In the genomic region with DNA sequence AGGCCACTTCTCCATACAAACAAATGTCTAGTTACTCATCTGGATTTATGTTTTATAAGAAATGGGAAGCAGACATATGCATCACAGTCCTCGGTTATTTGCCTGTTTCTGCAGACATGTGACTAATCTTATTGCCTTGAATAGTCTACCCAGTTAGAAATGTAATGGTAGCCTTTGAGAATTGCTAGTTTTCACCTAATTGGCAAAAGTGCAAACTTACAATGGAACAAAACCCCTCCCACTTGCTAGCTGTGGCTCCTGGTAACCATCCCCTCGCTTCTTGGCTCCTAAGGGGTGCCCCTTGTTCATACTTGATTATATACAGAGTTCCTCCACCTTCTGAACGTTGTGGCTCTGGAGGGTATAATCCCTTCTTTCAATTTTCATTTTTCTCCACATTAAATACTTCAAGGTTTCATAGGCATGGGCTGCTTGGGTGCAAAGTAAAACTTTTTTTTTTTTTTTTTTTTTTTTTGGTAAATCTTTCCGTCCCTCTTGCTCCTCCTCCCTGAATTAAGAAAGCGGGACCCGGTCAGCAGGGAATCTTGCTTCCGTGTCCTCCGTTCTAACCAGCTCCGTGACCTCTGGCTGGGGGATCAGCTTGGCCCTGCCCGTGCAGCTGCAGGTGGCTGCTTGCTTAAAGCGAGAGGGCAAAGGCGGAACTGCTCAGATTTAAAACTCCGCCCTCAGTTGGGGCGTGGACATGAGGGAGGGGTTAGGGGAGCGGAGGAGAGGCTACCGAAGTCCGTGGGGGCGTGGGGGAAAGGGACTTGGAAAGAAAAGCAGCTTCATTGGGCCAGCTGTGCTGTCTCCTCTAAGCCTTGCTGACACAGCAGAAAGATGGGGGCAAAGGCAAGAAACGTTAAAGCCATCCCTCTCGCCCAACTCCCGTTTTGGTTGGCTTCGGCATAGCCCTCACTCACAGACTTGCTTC, we compare ENCODE assay signal across 7 mouse cellular contexts. TPM values are rescaled to one million over a fixed set of nuclear protein-coding genes. Genes with fewer than 3 reads are reported as not detected.
DNase-seq lines count a peak whose midpoint lies in the region; ATAC-seq and TF ChIP-seq lines count a peak whose summit lies in the region.

No protein-coding gene starts in this region.

- peak overlapping the region; percentile 46 for H3K27ac ChIP-seq in intestine, embryonic 16.5 days (ENCODE audit: low read length)
- H3K27ac ChIP-seq in limb, embryonic 14.5 days (replicated peaks; ENCODE audit: low read depth, low read length) = peak overlapping the region; percentile 59; the same call in 1 of the 2 replicates
- H3K27ac ChIP-seq in midbrain, embryonic 14.5 days (replicated peaks; ENCODE audit: low read depth, low read length) = peak overlapping the region; percentile 74; the same call in 1 of the 2 replicates

- ATAC-seq in intestine, embryonic 16.5 days = peak; percentile 63
- ATAC-seq in limb, embryonic 14.5 days (ENCODE audit: low FRiP score, low read depth) = peak; percentile 6; the same call in 1 of the 2 replicates
- ATAC-seq in midbrain, embryonic 14.5 days (ENCODE audit: low FRiP score, low TSS enrichment) = no peak

- no peak for TF ChIP-seq POLR2A in limb, embryonic 14.5 days (IDR thresholded peaks at IDR 0.05; ENCODE audit: borderline replicate concordance, extremely low read depth, insufficient read depth, insufficient read length)

- H3K9ac ChIP-seq in intestine, embryonic 16.5 days (ENCODE audit: low read depth, low read length) = peak overlapping the region; percentile 44
- peak overlapping the region; percentile 48 for H3K9ac ChIP-seq in limb, embryonic 14.5 days (ENCODE audit: low read depth, low read length, severe bottlenecking)
- peak overlapping the region; percentile 32; the same call in 1 of the 2 replicates for H3K9ac ChIP-seq in midbrain, embryonic 14.5 days (replicated peaks; ENCODE audit: low read length)

- H3K4me3 ChIP-seq in intestine, embryonic 16.5 days (ENCODE audit: low read length) = peak overlapping the region; percentile 53
- H3K4me3 ChIP-seq in limb, embryonic 14.5 days (replicated peaks; ENCODE audit: low read length) = peak overlapping the region; percentile 65
- H3K4me3 ChIP-seq in midbrain, embryonic 14.5 days (replicated peaks; ENCODE audit: low read depth, low read length) = peak overlapping the region; percentile 49

- DNase-seq in adrenal gland, postnatal 14 days = peak; percentile 88
- peak; percentile 72 for DNase-seq in embryo, embryonic 11.5 days (ENCODE audit: low read depth, low spot score)
- peak; percentile 98 for DNase-seq in heart, adult 11 months
- peak; percentile 70 for DNase-seq in limb, embryonic 14.5 days (ENCODE audit: low spot score)
- peak; percentile 75 for DNase-seq in midbrain, embryonic 14.5 days
- peak; percentile 57 for DNase-seq in splenic B cell, adult 2 months (ENCODE audit: low read depth, low spot score)

- peak overlapping the region; percentile 92 for H3K4me2 ChIP-seq in intestine, embryonic 16.5 days (ENCODE audit: low read depth, low read length)
- peak overlapping the region; percentile 75 for H3K4me2 ChIP-seq in limb, embryonic 14.5 days (replicated peaks; ENCODE audit: low read depth, low read length, severe bottlenecking)
- H3K4me2 ChIP-seq in midbrain, embryonic 14.5 days (ENCODE audit: low read length) = peak overlapping the region; percentile 93

- H3K27me3 ChIP-seq in intestine, embryonic 16.5 days (replicated peaks; ENCODE audit: control insufficient read depth, insufficient read depth, low read length) = no peaks in the 10 kb centered on the region; the same call in 1 of the 2 replicates
- no peaks in the 10 kb centered on the region for H3K27me3 ChIP-seq in limb, embryonic 14.5 days (ENCODE audit: control insufficient read depth, insufficient read depth, low read length)
- H3K27me3 ChIP-seq in midbrain, embryonic 14.5 days (ENCODE audit: control insufficient read depth, insufficient read depth, low read length) = peaks cover 23% of the 10 kb centered on the region; the same call in 1 of the 2 replicates
- H3K27me3 ChIP-seq in splenic B cell, adult 2 months (ENCODE audit: control insufficient read depth, insufficient read depth, low read length, poor library complexity, severe bottlenecking) = no peaks in the 10 kb centered on the region

- H3K4me1 ChIP-seq in intestine, embryonic 16.5 days (ENCODE audit: control insufficient read depth, insufficient read depth, low read length) = peaks cover 25% of the 10 kb centered on the region
- peaks cover 27% of the 10 kb centered on the region for H3K4me1 ChIP-seq in limb, embryonic 14.5 days (ENCODE audit: control insufficient read depth, insufficient read depth, low read length)
- H3K4me1 ChIP-seq in midbrain, embryonic 14.5 days (ENCODE audit: control insufficient read depth, insufficient read depth, low read length) = peaks cover 28% of the 10 kb centered on the region

- WGBS in intestine, embryonic 16.5 days = 6% methylated on average over 22 of the region's 22 CpGs
- WGBS in limb, embryonic 14.5 days = 6% methylated on average over 22 of the region's 22 CpGs
- WGBS in midbrain, embryonic 14.5 days = 6% methylated on average over 22 of the region's 22 CpGs

- no peaks in the 10 kb centered on the region for H3K9me3 ChIP-seq in intestine, embryonic 16.5 days (ENCODE audit: control insufficient read depth, low read length)
- H3K9me3 ChIP-seq in limb, embryonic 14.5 days (ENCODE audit: control insufficient read depth, low read length) = no peaks in the 10 kb centered on the region
- no peaks in the 10 kb centered on the region for H3K9me3 ChIP-seq in midbrain, embryonic 14.5 days (ENCODE audit: control insufficient read depth, low read length)

- no peaks in the 10 kb centered on the region for H3K36me3 ChIP-seq in intestine, embryonic 16.5 days (ENCODE audit: control insufficient read depth, insufficient read depth, low read length)
- H3K36me3 ChIP-seq in limb, embryonic 14.5 days (ENCODE audit: control insufficient read depth, insufficient read depth, low read length) = peaks cover 20% of the 10 kb centered on the region; the same call in 1 of the 2 replicates
- H3K36me3 ChIP-seq in midbrain, embryonic 14.5 days (ENCODE audit: control insufficient read depth, insufficient read depth, low read length) = no peaks in the 10 kb centered on the region
- H3K36me3 ChIP-seq in splenic B cell, adult 2 months (ENCODE audit: control insufficient read depth, insufficient read depth, low read length, poor library complexity, severe bottlenecking) = no peaks in the 10 kb centered on the region

RNA-seq across cellular contexts. Expression of a gene that starts 4.7 kb away (rescaled TPM):
- total RNA-seq in adrenal gland, postnatal 14 days (2021) = 68.1 and 74.3 TPM in 2 replicates
- polyA plus RNA-seq in intestine, embryonic 16.5 days (2015; fragmentation: Nextera tagmentation; extraction: Ambion mirVana) = 25.7 and 27.8 TPM in 2 replicates
- polyA plus RNA-seq in limb, embryonic 14.5 days (2012; rRNA removed) = 332 and 333 TPM in 2 replicates
- 114 and 118 TPM in 2 replicates for polyA plus RNA-seq in limb, embryonic 14.5 days (2014; fragmentation: Nextera tagmentation; extraction: Ambion mirVana)
- polyA plus RNA-seq in midbrain, embryonic 14.5 days (2014; fragmentation: Nextera tagmentation; extraction: Ambion mirVana) = 22.4 and 30.4 TPM in 2 replicates

RNA-seq across cellular contexts. Expression of a gene that starts 45.6 kb away (rescaled TPM):
- 9.1 and 58.4 TPM in 2 replicates for total RNA-seq in adrenal gland, postnatal 14 days (2021)
- 127 and 139 TPM in 2 replicates for polyA plus RNA-seq in intestine, embryonic 16.5 days (2015; fragmentation: Nextera tagmentation; extraction: Ambion mirVana)
- 287 and 384 TPM in 2 replicates for polyA plus RNA-seq in limb, embryonic 14.5 days (2012; rRNA removed)
- polyA plus RNA-seq in limb, embryonic 14.5 days (2014; fragmentation: Nextera tagmentation; extraction: Ambion mirVana) = 343 and 395 TPM in 2 replicates
- 200 and 310 TPM in 2 replicates for polyA plus RNA-seq in midbrain, embryonic 14.5 days (2014; fragmentation: Nextera tagmentation; extraction: Ambion mirVana)
